Mouse (Mus musculus): Measurements from ENCODE around the gene Irf1.

Irf1 gene

GRCm38 (mm10) chr11:53761822-53762221 is 8.0 kb upstream of the Irf1 start:
- peak; percentile 50 for DNase-seq

DNA sequence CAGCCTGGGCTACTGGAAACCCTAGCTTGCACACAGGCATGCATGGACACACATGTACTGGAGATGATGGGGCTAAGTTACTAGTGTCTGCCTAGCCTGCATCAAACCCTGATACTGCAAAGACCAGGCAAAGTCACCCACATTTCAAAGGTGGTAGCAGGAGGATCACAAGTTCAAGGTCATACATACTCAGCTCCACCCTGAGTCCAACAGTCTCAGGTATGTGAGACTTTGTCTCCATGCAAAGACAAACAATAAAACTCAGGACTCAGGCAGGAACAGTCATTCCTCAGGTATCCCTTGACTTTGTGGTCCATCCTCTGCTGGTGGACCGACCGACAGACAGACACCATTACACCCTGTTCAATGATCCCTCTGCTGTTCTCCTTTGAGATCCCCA is 7.4 kb upstream of the Irf1 start:
- DNase-seq: no peak

DNA sequence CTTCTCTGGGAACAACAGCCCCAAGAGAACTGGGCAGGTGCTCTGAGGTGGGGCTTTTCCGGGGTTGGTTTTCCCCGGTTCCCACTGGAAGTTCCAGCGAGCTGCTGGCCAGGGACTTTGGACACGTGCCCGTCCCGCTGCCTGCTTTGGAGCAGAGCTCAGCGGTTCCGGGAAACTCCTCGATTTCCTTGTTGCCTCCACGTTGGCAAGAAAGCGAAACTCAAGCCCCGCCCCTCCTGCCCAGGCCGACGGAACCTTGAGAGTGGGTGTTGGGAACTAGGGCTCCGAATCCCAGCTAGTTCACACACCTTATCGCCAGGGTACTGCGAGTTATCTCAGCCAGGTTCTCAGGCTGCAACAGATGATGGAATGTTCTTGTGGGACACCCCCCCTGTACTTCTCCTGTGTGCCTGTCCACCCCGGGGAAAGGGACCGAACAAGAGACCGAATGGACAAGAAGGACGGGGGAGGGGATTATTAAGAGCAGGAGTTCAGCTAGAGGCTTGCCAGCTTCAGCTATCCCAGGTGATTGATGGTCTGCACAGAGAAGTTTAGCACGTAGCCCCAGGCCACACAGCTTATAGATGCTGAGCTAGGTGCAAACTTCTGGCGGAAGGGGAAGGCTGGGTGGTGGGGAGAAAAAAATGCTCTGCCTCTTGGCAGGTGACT is 6.9 kb upstream of the Irf1 start:
- DNase-seq: peak; percentile 64

- DNase-seq: peak; percentile 80
Measured at GRCm38 (mm10) chr11:53763496-53764140, 6.2 kb upstream of the Irf1 start.

DNA sequence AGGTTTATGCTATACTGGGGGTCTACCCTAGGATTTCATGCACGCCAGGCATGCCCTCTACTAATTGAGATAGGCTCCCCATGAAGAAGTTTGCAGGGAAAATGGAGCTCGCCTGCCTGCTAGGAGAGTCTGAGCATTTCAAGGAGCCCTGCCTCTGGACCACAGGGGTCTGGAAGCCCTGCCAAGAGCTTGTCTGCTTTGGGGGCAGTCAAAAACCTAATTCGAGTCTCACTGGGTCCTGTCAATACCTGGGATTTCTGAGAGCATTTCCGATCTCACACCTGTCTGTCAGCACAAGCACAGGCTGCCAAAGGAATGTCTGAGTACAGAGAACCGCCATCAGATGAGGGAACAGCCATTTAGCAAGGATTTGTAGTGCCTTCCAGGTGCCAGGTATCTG is 5.2 kb upstream of the Irf1 start:
- DNase-seq: peak; percentile 20

GRCm38 (mm10) chr11:53768422-53769184 is 1.2 kb upstream of the Irf1 start:
- no peak for DNase-seq

GRCm38 (mm10) chr11:53769185-53769576 is 633 bp upstream of the Irf1 start:
- no peak for DNase-seq

GRCm38 (mm10) chr11:53770125-53770791 is 444 bp downstream of the Irf1 start:
- peak; percentile 55 for DNase-seq

DNA sequence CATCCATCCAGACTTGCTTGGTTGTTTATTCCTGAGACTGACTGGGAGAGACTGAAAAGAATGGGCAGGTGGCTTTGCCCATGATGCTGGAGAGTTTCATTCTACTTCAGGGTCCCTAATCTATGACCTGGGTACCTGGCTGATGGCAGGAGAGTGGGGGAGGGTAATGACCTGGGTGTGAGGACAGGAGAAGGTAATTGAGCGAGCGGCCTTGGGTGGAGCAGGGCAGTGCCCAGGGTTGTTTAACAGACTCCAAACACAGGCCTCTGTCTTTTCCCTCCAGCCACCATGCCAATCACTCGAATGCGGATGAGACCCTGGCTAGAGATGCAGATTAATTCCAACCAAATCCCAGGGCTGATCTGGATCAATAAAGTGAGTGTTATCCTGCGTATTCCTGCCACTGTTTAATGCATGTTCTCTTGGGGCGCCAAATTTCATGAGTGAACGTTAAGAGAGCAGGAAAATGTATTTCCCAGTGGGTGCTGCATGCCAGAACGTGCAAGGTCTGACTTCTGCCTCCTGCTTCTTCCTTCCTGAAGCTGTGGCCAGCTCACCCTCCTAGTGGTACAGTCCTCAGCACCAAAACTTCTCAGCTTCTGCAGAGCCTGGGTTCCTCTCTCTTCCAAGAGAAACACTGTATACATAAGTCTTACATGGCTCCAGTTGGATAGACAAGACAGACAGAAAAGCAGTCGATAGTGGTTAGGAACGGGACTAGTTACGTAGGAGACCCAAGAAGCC is 1.4 kb downstream of the Irf1 start:
- no peak for DNase-seq

DNA sequence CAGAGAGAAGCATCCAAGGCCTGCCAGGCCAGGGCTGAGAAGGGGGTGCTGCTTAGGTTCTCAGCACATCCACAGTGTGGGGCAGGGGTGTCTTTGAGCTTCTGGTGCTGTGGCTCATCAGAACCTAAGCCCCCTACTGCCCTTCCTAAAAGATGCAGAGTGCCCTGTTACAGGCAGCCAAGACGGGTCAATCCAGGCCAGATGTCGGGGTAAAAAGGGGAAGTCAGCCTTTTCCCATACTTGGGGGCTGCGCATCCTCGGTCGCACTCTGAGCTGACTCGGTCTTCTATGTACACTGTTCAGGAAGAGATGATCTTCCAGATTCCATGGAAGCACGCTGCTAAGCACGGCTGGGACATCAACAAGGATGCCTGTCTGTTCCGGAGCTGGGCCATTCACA is 2.7 kb downstream of the Irf1 start:
- no peak for DNase-seq

DNA sequence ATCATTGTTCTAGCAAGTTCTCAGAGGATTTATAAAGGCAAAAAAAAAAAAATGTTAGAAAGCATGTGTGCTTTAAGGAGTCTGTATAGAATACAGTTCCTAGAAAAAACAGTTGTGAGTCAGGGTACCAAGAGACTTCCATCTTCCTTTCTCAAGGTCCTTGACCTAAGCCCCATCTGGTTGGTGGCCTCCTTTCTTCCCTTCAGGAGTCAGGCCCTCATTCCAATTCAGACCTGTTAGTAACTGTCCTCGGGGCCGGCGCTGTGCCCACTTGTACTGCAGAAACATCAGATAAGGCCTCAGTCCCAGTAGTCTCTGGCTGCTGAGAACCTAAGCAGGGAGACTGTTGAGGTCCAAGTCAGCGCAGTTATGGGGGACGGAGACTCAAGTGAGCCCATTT is 3.3 kb downstream of the Irf1 start, which contains the start of gene Gm17334:
Gm17334 (minus strand) TSS at position 101 of the 400 bp plus-strand sequence.
- no peak for DNase-seq

DNA sequence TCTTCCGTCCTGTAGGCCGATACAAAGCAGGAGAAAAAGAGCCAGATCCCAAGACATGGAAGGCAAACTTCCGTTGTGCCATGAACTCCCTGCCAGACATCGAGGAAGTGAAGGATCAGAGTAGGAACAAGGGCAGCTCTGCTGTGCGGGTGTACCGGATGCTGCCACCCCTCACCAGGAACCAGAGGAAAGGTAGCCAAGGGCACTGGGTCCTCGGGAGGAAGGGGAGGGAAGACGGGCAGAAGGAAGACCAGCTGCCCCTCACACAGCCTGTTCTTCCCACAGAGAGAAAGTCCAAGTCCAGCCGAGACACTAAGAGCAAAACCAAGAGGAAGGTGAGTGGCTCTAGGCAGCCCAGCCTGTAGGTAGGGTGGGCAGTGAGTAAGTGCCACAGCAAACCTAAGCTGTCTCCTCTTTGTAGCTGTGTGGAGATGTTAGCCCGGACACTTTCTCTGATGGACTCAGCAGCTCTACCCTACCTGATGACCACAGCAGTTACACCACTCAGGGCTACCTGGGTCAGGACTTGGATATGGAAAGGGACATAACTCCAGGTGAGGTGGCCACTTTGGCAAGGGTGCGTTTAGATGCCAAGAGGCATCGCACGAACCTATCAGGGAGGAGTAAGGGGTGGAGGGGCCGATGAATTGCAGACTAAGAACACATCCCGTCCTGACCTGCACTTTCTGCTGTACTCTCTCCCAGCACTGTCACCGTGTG is 4.0 kb downstream of the Irf1 start:
- DNase-seq: no peak

GRCm38 (mm10) chr11:53774659-53775255 is 4.9 kb downstream of the Irf1 start:
- no peak for DNase-seq

DNA sequence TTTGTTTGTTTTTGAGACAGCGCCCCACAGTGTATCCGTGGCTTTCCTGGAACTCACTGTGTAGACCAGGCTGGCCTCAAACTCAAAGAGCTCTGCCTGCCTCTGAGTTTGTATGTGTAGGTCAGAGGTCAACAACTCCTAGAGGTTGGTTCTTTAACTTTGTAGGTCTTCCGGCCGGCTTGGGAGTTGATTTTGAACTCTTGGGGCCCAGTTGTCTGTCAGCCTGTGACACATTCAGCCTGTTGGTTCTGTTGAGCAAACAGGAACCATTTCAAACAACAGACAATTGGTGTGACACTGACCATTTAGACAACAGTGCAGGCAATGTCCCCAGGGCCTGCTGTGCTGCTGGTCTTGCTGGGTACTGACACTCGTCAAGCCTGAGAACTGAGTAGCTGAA is 7.9 kb downstream of the Irf1 start:
- no peak for DNase-seq

GRCm38 (mm10) chr11:53778455-53778854 is 8.6 kb downstream of the Irf1 start:
- DNase-seq: no peak

- DNase-seq: no peak
Measured at GRCm38 (mm10) chr11:53779808-53780207, 10.0 kb downstream of the Irf1 start.

DNA sequence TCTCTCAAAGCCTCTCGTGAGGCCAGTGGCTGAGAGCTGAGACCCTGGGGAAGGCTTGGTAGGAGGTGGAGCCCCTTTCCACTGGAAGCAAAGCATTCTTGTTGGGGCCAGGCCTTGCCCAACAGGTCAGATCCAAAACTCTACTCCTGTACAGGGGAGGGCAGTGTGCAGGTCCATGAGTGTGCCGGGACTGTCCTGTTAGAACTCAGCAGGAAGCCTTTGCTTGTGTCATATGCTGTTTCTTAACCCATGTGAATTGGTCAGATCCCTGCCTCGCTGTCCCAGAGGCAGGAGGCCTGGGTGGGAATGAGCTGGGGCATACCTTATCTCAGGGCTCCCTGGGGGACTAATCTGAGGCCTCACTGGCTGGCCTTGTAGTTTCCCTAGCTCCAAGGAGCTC is 10.4 kb downstream of the Irf1 start:
- no peak for DNase-seq

DNA sequence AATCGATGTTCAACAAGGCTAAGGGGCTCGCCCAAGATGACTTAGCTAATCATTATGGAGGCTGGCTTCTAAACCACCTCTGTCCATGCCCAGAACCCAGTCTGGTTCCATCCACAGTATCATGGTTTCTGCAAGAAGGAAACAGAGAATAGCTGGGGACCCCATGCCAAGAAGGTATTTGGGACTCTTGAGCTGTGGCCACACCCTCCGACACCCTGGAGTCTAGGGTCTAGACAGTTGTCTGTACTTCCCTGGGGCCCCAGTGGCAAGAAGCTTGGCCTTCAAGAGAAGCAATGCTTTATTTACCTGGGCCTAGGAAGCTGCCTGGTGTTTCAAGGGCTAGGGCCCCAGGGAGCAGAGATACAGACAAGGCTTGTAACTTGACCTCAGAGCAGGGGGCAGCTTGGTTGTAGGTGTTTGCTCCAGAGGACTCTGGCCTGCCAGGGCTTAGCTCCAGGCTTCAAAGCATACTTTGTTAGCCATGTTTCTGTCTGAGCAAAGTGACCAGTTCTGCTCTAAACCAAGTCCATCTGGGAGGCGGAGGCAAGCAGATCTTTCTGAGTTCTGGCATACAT is 11.5 kb downstream of the Irf1 start:
- DNase-seq: no peak

- DNase-seq: no peak
Measured at GRCm38 (mm10) chr11:53781964-53782363, 12.2 kb downstream of the Irf1 start.

DNA sequence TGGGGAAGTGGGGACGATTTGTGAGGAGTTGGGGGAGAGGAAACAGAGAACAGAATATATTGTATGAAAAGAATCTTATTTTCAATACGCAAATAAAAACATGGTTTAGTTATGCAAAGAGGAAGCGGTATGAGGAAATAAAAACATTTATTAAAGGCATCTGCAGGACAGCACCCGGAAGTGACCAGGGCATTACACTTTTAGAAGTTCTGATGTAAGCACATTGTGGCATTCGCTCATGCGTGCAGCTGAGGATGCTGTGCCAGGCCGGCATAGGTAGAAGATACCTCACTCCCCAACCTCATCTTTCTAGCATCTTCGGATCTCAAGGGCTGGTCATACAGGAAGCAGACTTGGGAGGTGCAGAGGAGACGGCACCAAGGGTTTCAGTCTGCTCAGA is 13.5 kb downstream of the Irf1 start:
- DNase-seq: no peak

DNA sequence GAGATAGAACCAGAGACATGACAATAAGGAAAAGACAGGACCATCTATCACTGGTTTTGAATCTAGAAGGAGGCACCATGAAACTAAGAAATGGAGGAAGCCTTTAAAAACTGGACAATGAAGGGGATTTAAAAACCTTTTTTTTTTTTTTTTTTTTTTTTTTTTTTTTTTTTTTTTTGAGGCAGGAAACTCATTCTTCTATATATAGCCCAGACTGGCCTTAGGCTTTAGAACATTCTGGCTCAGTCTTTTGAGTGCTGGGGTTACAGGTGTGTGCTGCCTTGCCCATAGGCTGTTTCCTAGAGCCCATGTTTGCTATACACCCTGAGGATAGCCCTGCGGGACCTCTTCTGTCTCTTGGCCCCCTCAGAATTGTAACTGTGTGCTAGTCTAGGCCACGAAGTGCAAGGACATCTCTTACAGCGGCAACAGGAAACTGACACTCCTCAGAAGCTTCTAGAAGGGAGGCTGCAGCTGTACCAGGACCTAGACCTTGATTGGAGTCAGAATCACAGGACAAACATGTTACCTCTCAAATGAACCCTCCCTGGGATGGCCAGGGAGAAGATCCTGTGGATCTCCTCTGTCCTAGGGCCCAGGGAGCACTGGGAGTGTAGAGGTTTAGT is 15.6 kb downstream of the Irf1 start:
- DNase-seq: no peak

Data from cerebellum, adult 9-11 months (tissue).